Mouse (Mus musculus) embryonic facial prominence, embryonic 12.5 days (tissue): ENCODE results near the gene Afm. TPM values are rescaled to one million over a fixed set of nuclear protein-coding genes. Genes with fewer than 3 reads are reported as not detected.

Experiments used
- ATAC-seq: fragments of 200-750 bp; cut with Nextera tagmentation; 2 replicates; pipeline ENCODE4 v1.8.0; 2017; ENCODE audit not compliant: insufficient number of reproducible peaks, insufficient read depth, low FRiP score, low TSS enrichment
- H3K27ac ChIP-seq: fragments of 300-500 bp; sonication (generic); 2 replicates; pipeline ENCODE4 v1.5.1; 2016; ENCODE audit warnings: mild to moderate bottlenecking
- H3K27me3 ChIP-seq: fragments of 300-500 bp; sonication (generic); 2 replicates; pipeline ENCODE4 v1.6.1; 2016; ENCODE audit warnings: mild to moderate bottlenecking, moderate library complexity
- H3K36me3 ChIP-seq: fragments of 300-500 bp; sonication (generic); 2 replicates; pipeline ENCODE4 v1.6.1; 2016; ENCODE audit warnings: mild to moderate bottlenecking
- H3K4me1 ChIP-seq: fragments of 300-500 bp; sonication (generic); 2 replicates; pipeline ENCODE4 v1.6.1; 2016
- H3K4me2 ChIP-seq: fragments of 300-500 bp; sonication (generic); replicated peaks from 2 replicates; pipeline ENCODE4 v1.6.1; 2016; ENCODE audit warnings: mild to moderate bottlenecking, moderate library complexity
- H3K4me3 ChIP-seq: fragments of 300-500 bp; sonication (generic); 2 replicates; pipeline ENCODE4 v1.5.1; 2016; ENCODE audit warnings: mild to moderate bottlenecking
- H3K9ac ChIP-seq: fragments of 300-500 bp; sonication (generic); 2 replicates; pipeline ENCODE4 v1.6.1; 2016; ENCODE audit warnings: mild to moderate bottlenecking, moderate library complexity
- H3K9me3 ChIP-seq: fragments of 300-500 bp; sonication (generic); 2 replicates; pipeline ENCODE4 v1.6.1; 2016; ENCODE audit warnings: mild to moderate bottlenecking, moderate library complexity
- WGBS: fragments of 180-500 bp; shearing (Covaris S2); methylation state at CpG from one replicate; pipeline ENCODE4 v1.1.7; 2016; 5-methylcytosine and 5-hydroxymethylcytosine counted together
- polyA plus RNA-seq: library from polyadenylated mRNA; unstranded; fragments of >200 nt; fragmentation: Nextera tagmentation; extraction: Ambion mirVana; gene quantifications from 2 replicates; pipeline ENCODE4 v1.2.1, GENCODE M21; 2016

Gene Afm
- polyA plus RNA-seq, 1 experiment from 2014 or later = not detected

DNA sequence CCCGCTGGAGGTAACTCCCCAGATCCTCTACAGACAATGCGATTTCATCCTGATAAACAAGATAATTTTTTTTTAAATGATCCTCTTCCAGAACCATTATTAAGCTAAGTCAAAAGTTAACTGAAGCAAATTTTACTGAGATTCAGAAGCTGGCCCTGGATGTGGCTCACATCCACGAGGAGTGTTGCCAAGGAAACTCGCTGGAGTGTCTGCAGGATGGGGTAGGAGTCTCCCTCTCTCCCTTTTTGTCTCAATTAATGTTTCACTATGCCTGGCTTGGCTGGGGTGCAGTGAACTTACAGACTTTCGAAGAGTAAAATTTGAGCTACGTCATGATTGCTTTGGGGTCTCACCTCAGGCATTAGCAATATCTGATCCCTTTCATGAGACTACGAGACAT lies 19.2 kb upstream of the Afm start:
- ATAC-seq = no peak
- Histone ChIP-seq H3K27ac (no peak overlapping the region), H3K36me3 (no peaks in the 10 kb centered on the region), H3K27me3 (no peaks in the 10 kb centered on the region), H3K4me2 (no peak overlapping the region), H3K4me1 (no peaks in the 10 kb centered on the region), H3K9me3 (no peaks in the 10 kb centered on the region), H3K9ac (no peak overlapping the region), H3K4me3 (no peak overlapping the region)
- 78% methylated on average over 7 of the region's 7 CpGs for WGBS

DNA sequence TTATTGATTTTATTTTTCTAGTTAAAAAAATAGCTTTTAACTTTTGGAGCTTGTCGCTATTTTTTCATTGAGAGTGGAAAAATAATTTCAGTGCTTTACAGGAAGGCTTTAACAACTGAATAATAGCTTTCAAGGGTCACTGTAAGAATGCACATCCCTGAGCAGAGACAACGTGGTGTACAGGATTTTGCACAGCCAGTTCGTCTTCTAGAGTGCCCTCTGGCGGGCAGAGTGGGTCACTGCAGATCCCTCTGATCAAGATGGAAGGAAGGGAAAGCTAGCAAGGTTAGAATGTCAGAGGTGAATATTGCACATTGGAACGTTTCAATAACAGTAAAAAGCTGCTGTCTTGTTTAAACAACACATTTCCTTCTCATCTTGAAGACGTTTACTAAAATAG lies 18.0 kb upstream of the Afm start:
- H3K27ac ChIP-seq = no peak overlapping the region
- ATAC-seq = no peak
- no peak overlapping the region for H3K4me2 ChIP-seq
- H3K27me3 ChIP-seq = no peaks in the 10 kb centered on the region
- no peak overlapping the region for H3K4me3 ChIP-seq
- H3K9ac ChIP-seq = no peak overlapping the region
- WGBS = 4% methylated on average over 6 of the region's 6 CpGs
- H3K9me3 ChIP-seq = no peaks in the 10 kb centered on the region
- no peaks in the 10 kb centered on the region for H3K36me3 ChIP-seq
- H3K4me1 ChIP-seq = no peaks in the 10 kb centered on the region

DNA sequence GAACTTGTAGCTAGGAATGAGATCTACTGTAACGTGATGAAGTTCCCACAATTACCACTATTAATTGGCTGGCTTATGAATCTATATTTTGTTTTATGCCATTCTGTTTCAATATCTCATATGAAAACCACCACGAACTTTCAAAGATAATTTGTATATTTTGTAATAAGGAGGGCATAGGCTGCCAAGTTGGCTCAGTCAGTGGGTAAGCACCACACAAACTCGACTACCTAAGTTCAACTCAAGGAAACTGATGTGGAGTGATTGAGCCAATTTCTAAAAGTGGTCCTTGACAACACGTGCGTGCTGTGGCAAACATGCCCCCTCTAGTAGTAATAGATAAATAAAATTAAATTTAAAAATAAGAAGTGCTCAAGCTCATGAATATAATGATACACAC lies 17.0 kb upstream of the Afm start:
- Histone ChIP-seq H3K9ac (no peak overlapping the region), H3K27ac (no peak overlapping the region), H3K4me1 (no peaks in the 10 kb centered on the region), H3K27me3 (no peaks in the 10 kb centered on the region), H3K36me3 (no peaks in the 10 kb centered on the region), H3K4me3 (no peak overlapping the region), H3K9me3 (no peaks in the 10 kb centered on the region), H3K4me2 (no peak overlapping the region)
- WGBS = 83% methylated on average over 5 of the region's 5 CpGs
- no peak for ATAC-seq

DNA sequence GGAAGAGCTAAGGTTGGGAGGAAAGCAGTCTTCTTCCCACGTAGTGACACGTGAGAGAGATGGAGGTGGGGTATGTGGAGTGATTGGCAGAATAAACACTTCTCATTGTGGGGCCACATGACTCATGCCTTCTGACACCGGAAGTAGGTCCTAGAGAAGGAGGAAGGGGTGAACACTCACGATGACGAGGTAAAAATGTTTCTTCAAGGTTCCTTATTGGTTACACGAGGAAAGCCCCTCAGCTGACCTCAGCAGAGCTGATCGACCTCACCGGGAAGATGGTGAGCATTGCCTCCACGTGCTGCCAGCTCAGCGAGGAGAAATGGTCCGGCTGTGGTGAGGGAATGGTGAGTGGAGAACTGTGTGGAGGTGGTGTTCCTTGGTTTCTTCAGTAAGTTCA lies 14.0 kb upstream of the Afm start:
- 80% methylated on average over 11 of the region's 11 CpGs for WGBS
- H3K4me2 ChIP-seq = no peak overlapping the region
- no peaks in the 10 kb centered on the region for H3K9me3 ChIP-seq
- H3K27me3 ChIP-seq = no peaks in the 10 kb centered on the region
- no peak overlapping the region for H3K27ac ChIP-seq
- no peak overlapping the region for H3K4me3 ChIP-seq
- no peaks in the 10 kb centered on the region for H3K36me3 ChIP-seq
- H3K4me1 ChIP-seq = no peaks in the 10 kb centered on the region
- no peak for ATAC-seq
- H3K9ac ChIP-seq = no peak overlapping the region

DNA sequence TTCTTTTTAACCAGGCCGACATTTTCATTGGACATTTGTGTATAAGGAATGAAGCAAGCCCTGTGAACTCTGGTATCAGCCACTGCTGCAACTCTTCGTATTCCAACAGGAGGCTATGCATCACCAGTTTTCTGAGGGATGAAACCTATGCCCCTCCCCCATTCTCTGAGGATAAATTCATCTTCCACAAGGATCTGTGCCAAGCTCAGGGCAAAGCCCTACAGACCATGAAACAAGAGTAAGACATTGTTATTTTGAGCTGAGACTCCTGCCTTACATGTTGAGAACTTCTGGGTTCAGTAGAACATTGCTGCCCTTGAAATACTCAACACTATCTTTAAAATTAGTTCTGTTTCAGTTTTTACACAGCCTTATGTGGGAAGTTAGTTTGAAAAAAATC lies 12.2 kb upstream of the Afm start:
- Histone ChIP-seq H3K4me2 (no peak overlapping the region), H3K4me3 (no peak overlapping the region), H3K4me1 (no peaks in the 10 kb centered on the region), H3K27me3 (no peaks in the 10 kb centered on the region), H3K9ac (no peak overlapping the region), H3K27ac (no peak overlapping the region), H3K36me3 (no peaks in the 10 kb centered on the region), H3K9me3 (no peaks in the 10 kb centered on the region)
- ATAC-seq = no peak
- WGBS = 72% methylated on average over 2 of the region's 2 CpGs

DNA sequence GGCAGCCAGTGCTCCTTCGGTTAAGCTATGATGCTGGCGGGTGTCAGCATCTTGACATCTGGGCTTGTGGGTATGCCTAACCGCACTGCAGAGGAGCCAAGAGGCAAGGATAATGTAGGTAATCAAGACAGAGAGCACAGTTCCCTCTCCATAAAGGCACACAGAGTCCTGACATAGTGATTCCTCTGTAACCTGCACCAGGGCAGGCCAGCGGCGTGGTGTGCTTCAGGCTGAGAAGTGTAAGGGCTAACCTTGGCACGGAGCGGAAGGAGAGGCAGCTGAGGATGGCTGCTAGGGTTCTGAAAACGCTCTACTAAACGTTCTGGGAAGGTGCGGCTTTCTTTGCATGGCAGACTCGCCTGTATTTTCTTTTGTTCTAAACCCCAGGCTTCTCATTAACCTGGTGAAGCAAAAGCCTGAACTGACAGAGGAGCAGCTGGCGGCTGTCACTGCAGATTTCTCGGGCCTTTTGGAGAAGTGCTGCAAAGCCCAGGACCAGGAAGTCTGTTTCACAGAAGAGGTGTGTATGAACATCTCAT lies 11.3 kb upstream of the Afm start:
- WGBS = 55% methylated on average over 13 of the region's 13 CpGs
- Histone ChIP-seq H3K27me3 (no peaks in the 10 kb centered on the region), H3K4me1 (no peaks in the 10 kb centered on the region), H3K4me3 (no peak overlapping the region), H3K9ac (no peak overlapping the region), H3K4me2 (no peak overlapping the region), H3K27ac (no peak overlapping the region), H3K36me3 (no peaks in the 10 kb centered on the region), H3K9me3 (no peaks in the 10 kb centered on the region)
- ATAC-seq = no peak

DNA sequence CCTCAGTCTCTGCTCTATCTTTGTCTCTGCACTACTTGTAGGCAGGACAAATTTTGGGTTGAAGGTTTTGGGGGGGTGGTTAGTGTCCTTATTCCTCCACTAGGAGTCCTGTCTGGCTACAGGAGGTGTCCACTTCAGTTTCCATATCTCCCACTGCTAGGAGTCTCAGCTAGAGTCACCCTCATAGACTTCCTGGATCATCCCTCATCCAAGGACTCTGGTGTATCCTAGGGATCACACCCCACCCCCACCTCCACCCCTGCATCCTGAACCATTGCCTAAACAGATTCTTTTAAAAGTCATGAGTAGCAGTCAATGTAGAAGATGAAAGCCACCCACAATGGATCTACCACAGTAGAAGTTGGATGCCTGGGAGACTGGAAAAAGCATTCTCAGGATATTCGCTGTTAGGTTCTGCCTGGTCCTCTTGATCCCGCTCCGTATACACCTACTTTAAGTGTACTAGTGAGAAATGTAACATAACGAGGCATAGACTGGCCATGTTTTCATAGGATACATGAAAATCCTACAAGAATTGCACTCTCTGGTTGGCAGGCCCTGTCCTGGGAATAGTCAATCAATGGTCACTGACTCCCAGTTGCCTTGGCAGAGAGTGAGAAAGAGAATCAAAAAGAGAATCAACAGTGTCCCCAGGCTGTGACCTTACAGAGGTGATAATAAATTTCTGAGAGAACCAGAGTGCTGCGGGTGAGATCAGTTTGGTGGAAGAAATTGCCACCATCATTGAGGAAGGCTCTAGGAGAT lies 8.7 kb upstream of the Afm start:
- H3K27me3 ChIP-seq = no peaks in the 10 kb centered on the region
- ATAC-seq = no peak
- no peaks in the 10 kb centered on the region for H3K9me3 ChIP-seq
- no peak overlapping the region for H3K4me3 ChIP-seq
- no peak overlapping the region for H3K9ac ChIP-seq
- 92% methylated on average over 5 of the region's 5 CpGs for WGBS
- H3K36me3 ChIP-seq = no peaks in the 10 kb centered on the region
- H3K4me2 ChIP-seq = no peak overlapping the region
- H3K27ac ChIP-seq = no peak overlapping the region
- H3K4me1 ChIP-seq = no peaks in the 10 kb centered on the region

DNA sequence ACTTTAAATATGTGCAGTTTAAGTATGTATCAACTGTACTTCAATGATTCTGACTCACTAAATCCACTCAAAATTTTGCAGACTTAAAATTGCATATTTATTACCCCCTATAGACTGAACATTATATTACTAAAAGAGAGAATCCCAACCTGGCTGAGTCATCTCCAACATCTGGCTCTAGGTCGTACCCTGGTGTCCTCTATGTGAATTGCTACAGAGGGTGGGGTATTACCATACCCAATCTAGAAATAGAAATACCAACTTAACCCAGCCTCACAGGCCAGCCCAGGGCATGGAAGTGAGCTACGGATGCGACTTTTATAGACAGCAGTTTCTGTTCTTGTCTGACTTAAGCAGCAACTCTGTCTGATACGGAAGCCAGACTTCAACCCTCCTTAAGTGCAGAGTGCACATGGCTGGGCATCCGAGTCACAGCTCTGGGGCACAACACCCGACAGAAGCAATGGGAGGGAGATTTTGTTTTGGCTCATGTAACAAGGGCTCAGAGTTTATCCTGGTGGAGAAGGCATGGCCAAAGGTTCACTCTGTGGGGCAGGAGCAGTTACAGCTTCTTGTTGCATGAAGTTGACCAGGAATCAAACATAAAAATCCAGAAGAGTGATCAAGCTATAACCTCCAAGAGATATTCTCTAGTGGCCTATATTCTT lies 6.3 kb upstream of the Afm start:
- no peak for ATAC-seq
- H3K4me2 ChIP-seq = no peak overlapping the region
- H3K36me3 ChIP-seq = no peaks in the 10 kb centered on the region
- no peaks in the 10 kb centered on the region for H3K27me3 ChIP-seq
- H3K4me1 ChIP-seq = no peaks in the 10 kb centered on the region
- no peaks in the 10 kb centered on the region for H3K9me3 ChIP-seq
- H3K9ac ChIP-seq = no peak overlapping the region
- no peak overlapping the region for H3K27ac ChIP-seq
- WGBS = 72% methylated on average over 6 of the region's 6 CpGs
- H3K4me3 ChIP-seq = no peak overlapping the region

DNA sequence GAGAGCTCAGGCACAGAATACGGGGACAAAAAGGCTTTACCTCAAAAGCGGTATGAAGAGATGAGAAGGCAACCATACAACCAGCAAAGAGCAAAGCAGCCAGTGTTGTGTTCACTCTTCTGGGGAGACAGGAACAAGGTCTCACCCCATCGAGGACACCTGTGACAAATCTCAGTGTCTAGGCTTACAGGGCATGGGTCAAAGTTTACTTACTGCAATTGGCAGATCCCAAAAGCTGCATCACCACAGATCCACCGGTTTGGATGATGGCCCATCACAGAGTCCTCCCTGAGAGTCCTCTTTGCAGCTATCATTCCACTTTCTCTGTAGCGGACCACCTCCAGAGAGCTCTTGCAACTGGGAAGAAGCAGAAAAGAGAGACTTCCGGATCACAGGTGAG lies 3.2 kb upstream of the Afm start:
- no peaks in the 10 kb centered on the region for H3K36me3 ChIP-seq
- WGBS = 91% methylated on average over 6 of the region's 6 CpGs
- H3K9ac ChIP-seq = no peak overlapping the region
- no peaks in the 10 kb centered on the region for H3K9me3 ChIP-seq
- H3K27ac ChIP-seq = no peak overlapping the region
- ATAC-seq = no peak
- H3K4me1 ChIP-seq = no peaks in the 10 kb centered on the region
- H3K4me3 ChIP-seq = no peak overlapping the region
- H3K4me2 ChIP-seq = no peak overlapping the region
- no peaks in the 10 kb centered on the region for H3K27me3 ChIP-seq

DNA sequence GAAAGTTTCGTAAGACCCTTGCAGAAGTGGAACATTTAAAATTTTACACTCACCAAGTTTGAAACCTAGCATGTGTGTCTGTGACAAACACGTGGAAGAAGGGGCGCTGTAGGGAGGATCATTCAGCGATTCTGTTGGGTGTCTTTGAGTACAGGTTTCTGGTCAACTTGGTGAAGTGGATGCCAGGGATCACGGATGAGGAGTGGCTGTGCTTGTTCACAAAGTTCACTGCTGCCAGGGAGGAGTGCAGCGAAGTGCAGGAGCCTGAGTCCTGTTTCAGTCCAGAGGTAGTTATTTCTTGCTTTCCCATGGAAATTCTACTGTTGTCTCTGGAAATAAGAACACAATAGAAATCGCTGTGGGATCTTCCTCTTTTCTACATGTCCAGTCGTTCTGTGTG lies 32.5 kb downstream of the Afm start:
- Histone ChIP-seq H3K9me3 (no peaks in the 10 kb centered on the region), H3K27me3 (no peaks in the 10 kb centered on the region), H3K9ac (no peak overlapping the region), H3K4me3 (no peak overlapping the region), H3K4me2 (no peak overlapping the region), H3K27ac (no peak overlapping the region), H3K4me1 (no peaks in the 10 kb centered on the region), H3K36me3 (no peaks in the 10 kb centered on the region)
- no peak for ATAC-seq
- 83% methylated on average over 8 of the region's 8 CpGs for WGBS

DNA sequence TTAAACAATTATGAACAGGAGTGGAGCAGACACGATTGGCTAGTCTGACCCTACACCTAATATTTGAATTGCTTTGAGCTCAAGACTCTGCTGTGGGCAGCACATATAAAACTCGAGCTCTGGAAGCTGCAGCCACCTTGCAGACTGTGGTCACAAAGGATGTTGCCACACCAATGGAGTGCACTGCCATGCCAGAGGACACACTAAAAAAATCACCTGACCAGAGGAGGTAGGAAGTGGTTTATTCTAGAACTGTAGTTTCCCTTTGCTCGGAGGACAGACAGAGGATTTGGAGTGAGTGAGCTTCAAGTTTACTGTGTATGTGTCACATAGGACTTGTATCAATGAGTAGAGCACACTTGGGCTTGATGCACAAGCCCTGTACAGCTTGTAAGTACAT lies 37.3 kb downstream of the Afm start:
- no peak overlapping the region for H3K4me3 ChIP-seq
- no peak overlapping the region for H3K27ac ChIP-seq
- no peaks in the 10 kb centered on the region for H3K9me3 ChIP-seq
- no peak overlapping the region for H3K9ac ChIP-seq
- H3K36me3 ChIP-seq = no peaks in the 10 kb centered on the region
- H3K4me1 ChIP-seq = no peaks in the 10 kb centered on the region
- WGBS = 72% methylated on average over 3 of the region's 3 CpGs
- H3K27me3 ChIP-seq = no peaks in the 10 kb centered on the region
- no peak overlapping the region for H3K4me2 ChIP-seq
- no peak for ATAC-seq

DNA sequence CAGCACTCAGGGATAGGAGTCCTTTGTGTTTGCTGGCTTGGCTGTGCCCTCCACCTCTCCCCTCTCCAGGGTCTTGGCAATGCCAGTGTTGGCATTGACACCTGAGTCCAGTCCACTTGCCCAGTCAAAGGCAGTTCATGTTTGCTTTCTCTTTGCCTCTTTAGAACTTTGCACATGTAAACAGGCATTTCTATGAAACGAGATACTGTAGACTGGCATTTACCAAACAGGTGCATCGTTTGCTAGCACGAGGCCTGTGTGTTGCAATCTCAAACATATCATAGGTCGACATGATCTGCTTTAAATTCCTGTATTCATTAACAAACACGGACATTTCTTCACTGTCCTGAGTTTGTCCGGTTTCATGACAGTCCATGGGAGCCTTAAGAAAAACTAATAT lies 42.0 kb downstream of the Afm start, which contains the start of gene 5830473C10Rik:
5830473C10Rik (plus strand) TSS at position 365 of the 400 bp plus-strand sequence.
- no peak within 1 kb of the TSS for H3K4me3 ChIP-seq
- H3K27ac ChIP-seq = no peak within 1 kb of the TSS
- no peak within 1 kb of the TSS for H3K9ac ChIP-seq
- no peaks in the 10 kb centered on the region for H3K27me3 ChIP-seq
- no peaks in the 10 kb centered on the region for H3K9me3 ChIP-seq
- WGBS = 90% methylated on average over 6 of the region's 6 CpGs
- no peaks in the 10 kb centered on the region for H3K36me3 ChIP-seq
- H3K4me1 ChIP-seq = no peaks in the 10 kb centered on the region
- no peak within 1 kb of the TSS for H3K4me2 ChIP-seq
- no peak for ATAC-seq
